Mouse (Mus musculus): ENCODE data around the gene Vamp2. TPM values are rescaled to one million over a fixed set of nuclear protein-coding genes. Genes with fewer than 3 reads are reported as not detected.
A peak's percentile ranks its signal among the peaks of the same experiment; 100 is the strongest.
"Not testable (repeated sequence)": the region's sequence is repeated elsewhere in the genome, so short reads cannot be mapped to it uniquely, and the experiment has no call there.

Vamp2 gene
- polyA plus RNA-seq, 1 experiment from 2014 or later, result 107 TPM

DNA sequence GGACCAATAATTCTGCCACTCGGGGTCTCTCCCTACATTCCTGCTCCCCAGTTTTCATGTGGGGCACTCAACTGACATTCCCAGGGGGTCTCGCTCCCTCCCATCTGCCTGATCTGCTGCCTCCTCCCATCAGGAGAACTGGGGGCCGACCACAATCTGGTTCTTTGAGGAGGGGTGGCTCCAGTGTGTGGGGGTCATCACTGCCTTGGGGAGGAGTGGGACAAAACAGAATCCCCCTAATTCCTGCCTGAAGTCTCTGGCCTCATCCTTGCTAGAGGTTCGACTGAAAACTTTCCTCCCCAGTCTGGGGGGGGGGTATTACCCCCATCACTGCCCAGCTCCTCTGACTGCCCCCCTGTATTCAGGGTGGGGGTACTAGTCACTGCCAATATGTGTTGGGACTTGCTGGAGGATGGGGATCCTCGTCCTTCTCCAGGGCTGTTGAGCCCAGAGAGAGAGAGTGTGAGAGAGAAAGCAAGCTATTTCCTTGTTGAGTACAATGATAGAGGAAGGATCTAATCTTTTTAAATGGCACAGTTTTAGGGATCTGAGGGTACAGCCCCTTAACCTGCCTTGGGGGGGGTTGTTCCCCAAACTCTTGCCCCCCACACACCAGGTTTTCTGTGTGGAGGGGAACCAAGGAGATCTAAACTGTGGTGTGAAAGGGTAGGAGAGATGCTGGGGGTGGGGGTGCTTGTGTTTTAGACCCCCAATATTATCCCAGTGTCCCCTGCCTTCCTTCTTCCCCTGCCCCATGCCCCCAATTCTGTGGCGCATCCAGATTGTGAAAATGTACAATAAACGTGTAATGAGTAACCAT lies 3.5 kb downstream of the Vamp2 start:
- WGBS, result 69% methylated on average over 7 of the region's 7 CpGs

DNA sequence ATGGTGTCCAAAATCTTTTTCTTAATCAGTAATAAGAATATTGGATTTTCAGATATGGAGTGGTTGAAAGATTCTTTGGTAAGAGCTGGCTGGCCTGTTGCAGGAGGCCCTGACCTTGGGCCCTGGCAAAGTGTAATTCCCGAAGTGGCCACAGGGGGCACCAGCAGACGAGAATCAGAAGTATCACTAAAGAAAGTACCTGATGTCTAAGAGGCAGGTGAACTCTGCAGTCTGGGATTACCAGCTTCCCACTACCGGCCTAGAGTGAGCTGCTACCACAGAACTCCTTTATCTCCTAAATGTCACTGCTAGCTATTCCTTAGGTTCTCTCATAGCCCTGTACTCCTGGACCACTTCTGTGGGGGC lies 4.1 kb downstream of the Vamp2 start:
- no peak overlapping the region for H3K27ac ChIP-seq (ENCODE audit: low read length)
- peaks cover 30% of the 10 kb centered on the region for H3K4me1 ChIP-seq (ENCODE audit: control insufficient read depth, insufficient read depth, low read length)
- peaks cover 24% of the 10 kb centered on the region for H3K36me3 ChIP-seq (ENCODE audit: control insufficient read depth, insufficient read depth, low read length)
- no peaks in the 10 kb centered on the region for H3K27me3 ChIP-seq (ENCODE audit: control insufficient read depth, insufficient read depth, low read length)
- WGBS, result 2% methylated on average over 3 of the region's 3 CpGs
- H3K4me3 ChIP-seq (ENCODE audit: low read depth, low read length), result no peak overlapping the region
- no peak overlapping the region for H3K9ac ChIP-seq (replicated peaks; ENCODE audit: low read depth, low read length)
- H3K9me3 ChIP-seq (ENCODE audit: control insufficient read depth, low read depth, low read length), result no peaks in the 10 kb centered on the region
- H3K4me2 ChIP-seq (replicated peaks; ENCODE audit: low read depth, low read length), result no peak overlapping the region
- no peak for ATAC-seq (ENCODE audit: insufficient number of reproducible peaks, insufficient read depth, low FRiP score, low read depth)

More for the DNA sequence above, 3.5 kb downstream of the Vamp2 start:
- Histone ChIP-seq H3K4me2 (replicated peaks; ENCODE audit: low read depth, low read length) (no peak overlapping the region), H3K36me3 (ENCODE audit: control insufficient read depth, insufficient read depth, low read length) (peaks cover 24% of the 10 kb centered on the region), H3K4me1 (ENCODE audit: control insufficient read depth, insufficient read depth, low read length) (peaks cover 29% of the 10 kb centered on the region), H3K4me3 (ENCODE audit: low read depth, low read length) (no peak overlapping the region), H3K27ac (ENCODE audit: low read length) (no peak overlapping the region), H3K9me3 (ENCODE audit: control insufficient read depth, low read depth, low read length) (no peaks in the 10 kb centered on the region), H3K9ac (replicated peaks; ENCODE audit: low read depth, low read length) (no peak overlapping the region), H3K27me3 (ENCODE audit: control insufficient read depth, insufficient read depth, low read length) (no peaks in the 10 kb centered on the region)
- ATAC-seq (ENCODE audit: insufficient number of reproducible peaks, insufficient read depth, low FRiP score, low read depth), result no peak

DNA sequence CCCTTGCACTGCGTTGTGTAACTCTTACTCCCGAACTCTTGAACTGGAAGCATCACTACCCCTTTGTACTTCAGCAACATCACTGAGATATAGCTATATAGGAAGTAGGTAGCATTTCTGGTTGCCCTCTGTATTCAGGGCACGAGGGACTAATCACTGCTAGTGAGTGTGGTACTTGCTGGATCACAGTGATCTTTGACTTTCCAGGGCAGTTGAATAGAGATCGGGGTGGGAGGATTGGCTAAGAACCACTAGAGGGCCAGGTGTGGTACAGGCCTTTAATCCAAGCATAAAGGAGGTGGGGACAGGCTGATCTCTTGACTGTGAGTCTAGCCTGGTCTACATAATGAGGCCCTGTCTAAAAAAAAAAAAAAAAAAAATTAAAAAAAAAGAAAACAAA lies 4.6 kb downstream of the Vamp2 start:
- 91% methylated on average over 4 of the region's 4 CpGs for WGBS
- Histone ChIP-seq H3K4me2 (replicated peaks; ENCODE audit: low read depth, low read length) (no peak overlapping the region), H3K9ac (replicated peaks; ENCODE audit: low read depth, low read length) (no peak overlapping the region), H3K4me1 (ENCODE audit: control insufficient read depth, insufficient read depth, low read length) (peaks cover 30% of the 10 kb centered on the region), H3K27ac (ENCODE audit: low read length) (no peak overlapping the region), H3K36me3 (ENCODE audit: control insufficient read depth, insufficient read depth, low read length) (peaks cover 24% of the 10 kb centered on the region), H3K27me3 (ENCODE audit: control insufficient read depth, insufficient read depth, low read length) (no peaks in the 10 kb centered on the region), H3K4me3 (ENCODE audit: low read depth, low read length) (no peak overlapping the region), H3K9me3 (ENCODE audit: control insufficient read depth, low read depth, low read length) (no peaks in the 10 kb centered on the region)
- ATAC-seq (ENCODE audit: insufficient number of reproducible peaks, insufficient read depth, low FRiP score, low read depth), result no peak

DNA sequence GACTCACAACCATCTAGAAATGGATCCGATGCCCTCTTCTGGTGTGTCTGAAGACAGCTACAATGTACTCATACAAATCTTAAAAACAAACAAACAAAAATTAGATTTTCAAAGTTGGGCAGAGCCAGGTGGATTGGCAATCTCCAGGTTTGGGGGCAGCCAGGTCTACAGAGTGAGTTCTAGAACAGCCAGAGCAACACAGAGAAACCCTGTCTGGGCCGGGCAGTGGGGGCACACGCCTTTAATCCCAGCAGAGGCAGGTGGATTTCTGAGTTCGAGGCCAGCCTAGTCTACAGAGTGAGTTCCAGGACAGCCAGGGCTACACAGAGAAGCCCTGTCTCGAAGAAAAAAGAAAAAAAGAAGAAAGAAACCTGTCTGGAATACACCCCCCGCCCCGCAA lies 5.6 kb downstream of the Vamp2 start:
- Histone ChIP-seq H3K36me3 (ENCODE audit: control insufficient read depth, insufficient read depth, low read length) (peaks cover 24% of the 10 kb centered on the region), H3K4me1 (ENCODE audit: control insufficient read depth, insufficient read depth, low read length) (peaks cover 37% of the 10 kb centered on the region)
- WGBS, result 90% methylated on average over 7 of the region's 7 CpGs
- not testable (repeated sequence) for ATAC-seq (ENCODE audit: insufficient number of reproducible peaks, insufficient read depth, low FRiP score, low read depth); H3K4me3 ChIP-seq (ENCODE audit: low read depth, low read length); H3K4me2 ChIP-seq (replicated peaks; ENCODE audit: low read depth, low read length); H3K27me3 ChIP-seq (ENCODE audit: control insufficient read depth, insufficient read depth, low read length); H3K9me3 ChIP-seq (ENCODE audit: control insufficient read depth, low read depth, low read length); H3K9ac ChIP-seq (replicated peaks; ENCODE audit: low read depth, low read length); H3K27ac ChIP-seq (ENCODE audit: low read length)

DNA sequence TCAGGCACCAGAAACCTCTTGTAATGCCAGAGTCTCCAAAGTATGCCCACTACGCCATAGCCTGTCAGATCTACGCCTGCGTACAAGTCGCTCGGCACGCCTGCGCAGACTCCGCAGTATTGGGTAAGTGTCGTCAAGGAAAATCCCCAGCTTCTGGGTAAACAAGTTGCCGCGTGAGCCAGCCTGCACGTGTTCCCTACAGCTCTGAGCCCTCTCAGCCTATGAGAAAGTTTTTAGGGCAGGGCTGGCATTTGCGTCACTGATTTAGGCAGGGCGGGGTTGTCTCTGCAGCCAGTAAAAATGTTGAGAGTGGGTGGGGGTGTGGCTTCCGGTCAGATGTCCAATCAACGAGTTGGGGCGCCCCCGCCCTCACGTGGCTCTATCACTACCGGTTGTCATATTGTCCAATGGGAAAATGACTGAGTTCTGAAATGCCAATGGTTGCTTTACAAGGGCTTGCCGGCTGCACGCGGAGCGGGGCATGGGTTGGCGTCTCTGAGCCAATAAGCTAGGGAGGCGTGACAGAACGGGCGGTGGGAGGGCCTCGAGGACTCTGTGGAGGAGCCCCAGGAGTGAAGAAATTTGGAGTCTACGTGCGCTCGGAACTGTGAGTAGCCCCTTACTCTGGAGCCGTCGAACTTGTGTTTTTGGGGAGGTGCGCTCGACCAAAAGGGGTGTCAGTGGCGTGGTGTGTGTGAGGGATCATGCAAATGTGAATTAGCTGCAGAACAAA lies 6.6 kb downstream of the Vamp2 start, which contains the start of gene Per1:
Gene Per1, plus strand, starts transcription at position 521 of the 733 bp plus-strand sequence.
- Histone ChIP-seq H3K4me3 (ENCODE audit: low read depth, low read length) (peak within 1 kb of the TSS; percentile 46), H3K9ac (replicated peaks; ENCODE audit: low read depth, low read length) (peak within 1 kb of the TSS; percentile 47), H3K36me3 (ENCODE audit: control insufficient read depth, insufficient read depth, low read length) (peaks cover 22% of the 10 kb centered on the region), H3K4me2 (replicated peaks; ENCODE audit: low read depth, low read length) (peak within 1 kb of the TSS; percentile 83), H3K4me1 (ENCODE audit: control insufficient read depth, insufficient read depth, low read length) (peaks cover 31% of the 10 kb centered on the region), H3K27me3 (ENCODE audit: control insufficient read depth, insufficient read depth, low read length) (no peaks in the 10 kb centered on the region), H3K27ac (ENCODE audit: low read length) (peak within 1 kb of the TSS; percentile 88), H3K9me3 (ENCODE audit: control insufficient read depth, low read depth, low read length) (no peaks in the 10 kb centered on the region)
- WGBS, result under 1% methylated on average over 37 of the region's 37 CpGs
- peak; percentile 94 for ATAC-seq (ENCODE audit: insufficient number of reproducible peaks, insufficient read depth, low FRiP score, low read depth)

DNA sequence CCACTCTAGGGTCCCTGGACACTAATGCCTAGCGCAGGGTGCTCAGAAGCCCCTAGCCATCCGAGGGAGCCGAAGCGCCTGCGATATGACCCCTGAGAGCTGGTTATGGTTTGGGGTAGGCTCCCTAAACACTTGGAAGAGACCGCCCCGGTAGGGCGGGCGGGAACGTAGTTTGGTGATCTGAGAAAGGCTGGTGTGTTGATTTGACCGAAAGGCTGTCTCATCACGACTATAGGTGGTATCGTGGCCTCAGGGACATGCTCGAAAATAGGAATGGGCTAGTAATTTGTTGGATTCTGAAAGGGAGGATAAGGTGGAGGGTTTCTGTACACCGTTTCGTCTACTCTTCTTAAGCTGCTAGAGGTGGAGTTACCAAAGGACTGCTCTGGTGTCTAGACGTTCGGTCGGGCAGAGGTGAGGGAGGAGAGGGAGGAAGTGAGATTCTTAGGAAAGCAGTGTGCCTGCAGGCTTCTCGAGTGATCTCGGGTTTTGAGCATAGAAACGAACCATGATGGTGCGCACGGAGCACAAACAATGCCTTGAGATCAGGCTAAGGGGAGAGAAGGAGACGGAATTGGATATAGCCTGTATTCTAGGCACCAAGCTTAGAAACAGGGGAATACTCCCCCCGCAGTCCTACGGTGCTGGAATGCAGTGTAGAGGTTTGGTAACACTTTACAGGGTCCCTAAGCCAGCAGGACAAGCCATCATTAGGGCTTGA lies 7.4 kb downstream of the Vamp2 start:
- H3K4me1 ChIP-seq (ENCODE audit: control insufficient read depth, insufficient read depth, low read length), result peaks cover 31% of the 10 kb centered on the region
- ATAC-seq (ENCODE audit: insufficient number of reproducible peaks, insufficient read depth, low FRiP score, low read depth), result no peak
- peak overlapping the region; percentile 47 for H3K9ac ChIP-seq (replicated peaks; ENCODE audit: low read depth, low read length)
- WGBS, result 2% methylated on average over 27 of the region's 27 CpGs
- H3K9me3 ChIP-seq (ENCODE audit: control insufficient read depth, low read depth, low read length), result no peaks in the 10 kb centered on the region
- peaks cover 18% of the 10 kb centered on the region for H3K36me3 ChIP-seq (ENCODE audit: control insufficient read depth, insufficient read depth, low read length)
- H3K4me2 ChIP-seq (replicated peaks; ENCODE audit: low read depth, low read length), result peak overlapping the region; percentile 83
- H3K27me3 ChIP-seq (ENCODE audit: control insufficient read depth, insufficient read depth, low read length), result no peaks in the 10 kb centered on the region
- peak overlapping the region; percentile 88 for H3K27ac ChIP-seq (ENCODE audit: low read length)
- H3K4me3 ChIP-seq (ENCODE audit: low read depth, low read length), result peak overlapping the region; percentile 46

DNA sequence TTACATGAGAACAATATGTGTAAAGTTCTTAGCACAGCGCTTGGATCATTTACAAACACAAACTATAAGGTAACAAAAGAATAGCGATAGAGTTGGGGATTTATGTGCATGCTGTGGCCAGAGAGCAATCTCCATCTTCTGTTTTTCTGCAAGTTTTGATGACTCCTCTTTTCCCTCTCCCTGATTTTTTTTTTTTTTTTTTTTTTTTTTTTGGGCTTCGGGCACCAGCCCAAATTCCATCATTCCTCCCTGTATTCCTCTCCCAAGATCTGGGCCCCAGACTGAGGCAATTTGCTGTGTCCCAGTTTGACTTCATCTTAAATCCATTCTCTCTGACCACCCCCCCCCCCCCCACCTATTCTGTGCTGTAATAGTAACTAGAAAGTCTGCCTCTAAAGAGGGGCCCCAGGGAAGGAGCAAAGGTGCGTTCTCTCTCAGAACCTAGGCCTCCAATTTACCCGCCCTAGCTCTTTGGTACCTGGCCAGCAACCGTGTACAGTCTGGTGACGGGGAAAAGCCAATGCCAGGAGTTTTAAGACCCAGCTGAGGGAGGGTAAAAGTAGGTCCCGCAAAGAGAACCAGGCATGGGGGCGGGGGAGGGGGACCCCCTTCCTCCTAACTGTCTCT lies 8.2 kb downstream of the Vamp2 start:
- no peaks in the 10 kb centered on the region for H3K9me3 ChIP-seq (ENCODE audit: control insufficient read depth, low read depth, low read length)
- no peaks in the 10 kb centered on the region for H3K27me3 ChIP-seq (ENCODE audit: control insufficient read depth, insufficient read depth, low read length)
- H3K9ac ChIP-seq (replicated peaks; ENCODE audit: low read depth, low read length), result peak overlapping the region; percentile 47
- peak overlapping the region; percentile 83 for H3K4me2 ChIP-seq (replicated peaks; ENCODE audit: low read depth, low read length)
- H3K4me1 ChIP-seq (ENCODE audit: control insufficient read depth, insufficient read depth, low read length), result peaks cover 31% of the 10 kb centered on the region
- WGBS, result 13% methylated on average over 9 of the region's 9 CpGs
- peak overlapping the region; percentile 46 for H3K4me3 ChIP-seq (ENCODE audit: low read depth, low read length)
- peak overlapping the region; percentile 88 for H3K27ac ChIP-seq (ENCODE audit: low read length)
- H3K36me3 ChIP-seq (ENCODE audit: control insufficient read depth, insufficient read depth, low read length), result peaks cover 19% of the 10 kb centered on the region
- no peak for ATAC-seq (ENCODE audit: insufficient number of reproducible peaks, insufficient read depth, low FRiP score, low read depth)

Data from stomach, embryonic 14.5 days (tissue).